Mouse (Mus musculus): Measurements from ENCODE around the gene Nedd4.

DNA sequence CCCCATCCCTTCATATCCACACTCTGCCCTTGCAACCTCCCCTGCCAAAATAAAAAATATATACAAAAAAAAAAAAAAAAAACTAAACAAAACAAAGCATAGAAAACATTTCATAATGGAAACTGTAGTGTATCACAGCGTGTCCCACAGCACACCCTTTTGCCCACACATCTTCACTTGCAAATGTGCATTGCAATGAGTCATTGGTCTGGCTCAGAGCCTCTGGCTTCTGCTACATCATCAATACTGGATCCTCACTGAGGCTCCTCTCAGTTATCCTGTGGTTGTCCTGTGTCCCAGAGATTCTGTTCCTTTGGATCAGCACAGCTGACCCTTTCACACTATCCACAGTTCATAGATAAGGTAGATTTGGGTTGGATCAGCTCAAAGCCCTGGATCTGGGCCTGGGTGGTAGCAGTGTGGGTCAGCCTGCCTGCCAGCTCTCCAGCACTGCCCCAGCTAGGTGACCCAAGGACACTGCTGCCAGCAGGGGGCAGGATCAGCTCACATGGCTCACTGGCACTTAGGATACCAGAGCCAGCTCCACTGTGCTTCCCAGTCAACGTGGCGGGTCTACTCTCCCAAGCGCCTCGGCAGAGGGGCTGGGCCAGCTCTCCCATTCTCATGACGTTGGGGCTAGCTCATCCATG is 7.4 kb upstream of the Nedd4 start:
- peak; percentile 77 for TF ChIP-seq CTCF (IDR thresholded peaks at IDR 0.05; ENCODE audit: low read depth)
- TF ChIP-seq EP300 (optimal IDR thresholded peaks at IDR 0.05), result no peak
